Mouse (Mus musculus) neural tube, embryonic 13.5 days (tissue): ENCODE measurements around the gene Synpo2. TPM values are rescaled to one million over a fixed set of nuclear protein-coding genes. Genes with fewer than 3 reads are reported as not detected.

ENCODE experiments used
- polyA plus RNA-seq: library from polyadenylated mRNA; unstranded; fragments of >200 nt; fragmentation: Nextera tagmentation; extraction: Ambion mirVana; gene quantifications from 2 replicates; pipeline ENCODE4 v1.2.1, GENCODE M21; 2015

Gene Synpo2
- polyA plus RNA-seq, 1 experiment from 2014 or later: 2.0 TPM

Other genes starting within 250 kb of the Synpo2 start
- 0.81 and 3.4 TPM in 2 replicates for gene Myoz2, start 201.1 kb downstream of the Synpo2 start, polyA plus RNA-seq
- 20.1 and 21.9 TPM in 2 replicates for gene Sec24d, start 31.3 kb upstream of the Synpo2 start, polyA plus RNA-seq
- 23.2 and 27.6 TPM in 2 replicates for gene Mettl14, start 150.0 kb upstream of the Synpo2 start, polyA plus RNA-seq
- gene Prss12, start 210.8 kb upstream of the Synpo2 start, polyA plus RNA-seq: 22.5 and 22.7 TPM in 2 replicates